Mouse (Mus musculus): ENCODE measurements at regions not wholly inside any gene's neighbourhood (a gene's known extent, or its start where the extent isn't known, plus 50 kb on each side); places are given as distances from the start of the nearest gene placed in this dataset.

DNA sequence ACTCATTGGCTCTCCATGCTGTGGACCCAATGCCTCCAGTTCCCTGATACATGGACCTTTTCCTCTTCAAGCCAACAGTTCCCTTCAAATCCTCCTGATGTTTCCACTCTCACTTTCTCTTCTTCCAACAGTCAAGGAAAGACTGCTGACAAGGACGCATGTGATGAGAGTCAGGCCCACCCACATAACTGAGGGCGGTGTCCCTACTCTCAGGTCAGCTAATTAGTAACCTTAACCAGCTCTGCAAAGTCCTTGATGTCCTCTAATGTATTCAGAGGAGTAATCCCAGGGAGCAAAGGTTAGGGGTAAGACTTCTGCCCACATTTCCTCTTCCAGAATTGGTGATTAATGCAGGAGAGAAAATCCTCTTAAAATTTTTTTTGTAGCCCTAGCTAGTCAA, 139.7 kb downstream of the Ackr3 start:
- no peak for DNase-seq (ENCODE audit: low spot score in 2 of 2)

DNA sequence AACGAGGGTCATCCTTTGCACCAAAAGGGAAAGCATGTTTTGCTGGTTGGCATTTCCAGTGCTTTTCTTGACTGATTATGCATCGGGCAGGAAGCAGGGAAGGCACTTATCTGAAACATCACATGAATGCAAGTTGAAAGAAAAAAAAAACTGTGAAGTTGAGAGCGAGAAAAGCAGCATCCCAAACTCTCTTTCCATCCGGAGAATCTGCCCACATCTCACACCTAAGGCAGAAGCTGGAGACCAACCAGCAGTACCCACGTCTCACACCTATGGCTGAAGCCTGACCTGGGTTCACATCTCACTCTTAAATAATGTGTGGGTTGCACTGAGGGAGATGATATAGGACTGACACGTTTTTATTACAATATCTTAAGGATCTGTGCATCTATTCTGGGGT, 143.3 kb downstream of the Ackr3 start:
- no peak for DNase-seq (ENCODE audit: low spot score in 2 of 2)

DNA sequence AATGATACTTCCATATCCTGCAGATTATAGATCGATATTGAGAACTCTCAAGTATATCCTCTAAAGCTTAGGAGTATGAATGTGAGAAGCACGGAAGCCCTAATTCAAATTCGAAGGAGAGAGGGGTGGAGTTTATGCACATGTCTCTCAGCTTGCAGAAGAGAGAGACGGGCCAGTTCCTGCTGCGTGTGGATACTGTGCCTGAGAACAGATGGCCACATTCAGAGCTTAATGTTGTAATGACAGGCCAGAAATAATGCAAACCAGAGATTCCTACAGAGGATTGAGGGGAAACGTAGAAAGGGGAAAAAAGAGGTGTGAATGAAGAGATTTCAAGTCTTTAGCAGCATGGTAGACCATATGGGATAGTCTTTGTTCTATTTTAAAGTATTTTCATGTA, 145.8 kb downstream of the Ackr3 start:
- DNase-seq (ENCODE audit: low spot score in 2 of 2), result no peak

- no peak for DNase-seq (ENCODE audit: low spot score in 2 of 2)
Observed at GRCm38 (mm10) chr1:90353325-90353724, 149.5 kb downstream of the Ackr3 start.

GRCm38 (mm10) chr1:90356567-90356966, 152.8 kb downstream of the Ackr3 start:
- DNase-seq (ENCODE audit: low spot score in 2 of 2), result no peak

GRCm38 (mm10) chr1:90357391-90357790, 153.6 kb downstream of the Ackr3 start:
- no peak for DNase-seq (ENCODE audit: low spot score in 2 of 2)

GRCm38 (mm10) chr1:90358971-90359370, 155.2 kb downstream of the Ackr3 start:
- no peak for DNase-seq (ENCODE audit: low spot score in 2 of 2)

DNA sequence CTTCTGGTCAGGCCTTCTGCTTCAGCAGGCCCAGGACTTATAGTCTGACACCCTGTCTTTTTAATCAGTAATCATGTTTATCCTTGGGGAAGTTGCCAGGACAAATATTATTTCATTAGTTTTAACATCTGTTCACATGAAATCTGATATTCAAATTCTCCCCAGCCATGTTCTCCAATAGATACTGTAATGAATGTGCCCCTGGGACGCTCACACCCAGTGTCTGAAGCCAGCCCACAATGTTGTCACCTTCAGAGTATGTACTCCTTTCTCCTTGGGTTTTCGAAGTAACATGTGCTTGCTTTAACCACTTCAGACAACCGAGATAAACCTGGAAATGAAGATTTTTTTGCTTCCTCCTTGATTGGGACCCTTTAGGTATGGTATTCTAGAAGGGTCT, 156.3 kb downstream of the Ackr3 start:
- DNase-seq (ENCODE audit: low spot score in 2 of 2), result no peak

DNA sequence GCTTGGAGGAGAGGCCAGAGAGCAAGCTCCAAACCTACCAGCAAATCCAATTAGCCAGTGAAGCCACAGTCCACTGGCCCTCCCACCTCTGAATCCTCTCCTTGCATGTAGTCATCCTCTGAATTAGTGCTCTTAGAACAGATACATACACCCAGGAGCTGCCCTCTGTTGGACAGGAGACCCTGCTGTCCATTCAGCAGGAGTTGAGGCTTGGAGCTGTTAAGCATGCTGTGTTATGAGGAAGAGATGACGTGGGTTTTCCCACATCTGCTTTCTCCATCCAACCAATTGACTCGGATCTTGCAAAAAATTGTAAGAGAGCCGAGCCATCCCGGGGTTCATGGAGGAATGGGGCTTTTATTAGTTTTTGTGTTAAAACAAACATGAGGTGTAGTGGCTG, 160.7 kb downstream of the Ackr3 start:
- no peak for DNase-seq (ENCODE audit: low spot score in 2 of 2)

- DNase-seq (ENCODE audit: low spot score in 2 of 2), result peak in 1 of 2 experiments; percentile 51
Observed at GRCm38 (mm10) chr1:90368581-90368980, 164.8 kb downstream of the Ackr3 start.

- peak in 1 of 2 experiments; percentile 60 for DNase-seq (ENCODE audit: low spot score in 2 of 2)
Observed at GRCm38 (mm10) chr1:90369287-90369686, 165.5 kb downstream of the Ackr3 start.

DNA sequence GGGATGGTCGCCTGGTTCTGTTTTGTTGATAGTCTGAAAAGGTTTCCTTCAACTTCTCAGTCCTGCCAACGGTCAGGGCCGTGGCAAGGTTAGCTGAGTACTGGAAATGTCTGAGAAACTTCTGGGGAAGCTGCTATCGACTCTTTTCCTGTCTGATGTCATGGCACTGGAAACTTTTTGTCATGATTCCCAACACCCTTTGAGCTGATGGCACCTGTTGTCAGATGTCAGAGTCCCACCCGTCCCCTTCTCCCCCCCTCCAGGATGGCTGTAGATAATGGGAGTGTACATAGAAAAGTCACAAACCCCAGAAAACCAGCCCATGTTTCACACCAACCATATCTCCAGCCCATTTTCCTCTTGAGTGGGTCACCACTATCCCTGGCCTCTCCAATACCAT, 167.0 kb downstream of the Ackr3 start:
- no peak for DNase-seq (ENCODE audit: low spot score in 2 of 2)

GRCm38 (mm10) chr1:90373001-90373400, 169.2 kb downstream of the Ackr3 start:
- no peak for DNase-seq (ENCODE audit: low spot score in 2 of 2)

GRCm38 (mm10) chr1:90374517-90374916, 170.7 kb downstream of the Ackr3 start:
- DNase-seq (ENCODE audit: low spot score in 2 of 2), result no peak

DNA sequence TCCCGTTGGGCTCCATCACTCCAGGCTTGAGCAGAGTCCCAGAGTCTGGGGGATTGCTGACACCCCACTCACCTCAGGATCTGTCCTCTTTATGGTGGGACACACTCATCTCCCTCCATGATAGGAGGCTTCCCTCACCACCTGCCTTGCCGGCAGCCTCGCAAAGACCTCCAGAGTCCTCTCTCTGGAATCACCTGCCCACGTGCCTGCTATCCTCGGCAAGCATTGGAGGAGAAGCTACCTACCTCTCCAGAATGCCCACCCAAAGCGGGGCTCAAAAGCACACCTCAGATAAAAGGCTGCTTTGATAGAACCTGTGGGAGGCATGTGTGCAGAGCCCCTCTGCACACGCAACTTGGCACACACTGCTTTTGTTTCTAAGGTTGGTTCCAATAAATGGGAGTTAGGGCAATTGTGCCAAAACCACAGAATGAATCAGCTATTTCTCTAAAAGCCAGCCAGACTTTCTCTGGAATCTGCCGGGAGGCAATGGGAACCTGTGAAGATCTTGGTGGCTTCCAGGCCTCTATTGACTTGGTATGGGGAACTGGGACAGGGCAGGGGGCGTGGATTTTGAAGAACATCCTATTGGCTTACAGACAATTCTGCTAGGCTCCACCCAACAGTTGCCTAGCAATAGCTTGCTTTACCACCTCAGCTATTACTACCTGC, 176.4 kb downstream of the Ackr3 start:
- DNase-seq (ENCODE audit: low spot score in 2 of 2), result no peak

GRCm38 (mm10) chr1:90382941-90383470, 179.2 kb downstream of the Ackr3 start:
- DNase-seq (ENCODE audit: low spot score in 2 of 2), result no peak

DNA sequence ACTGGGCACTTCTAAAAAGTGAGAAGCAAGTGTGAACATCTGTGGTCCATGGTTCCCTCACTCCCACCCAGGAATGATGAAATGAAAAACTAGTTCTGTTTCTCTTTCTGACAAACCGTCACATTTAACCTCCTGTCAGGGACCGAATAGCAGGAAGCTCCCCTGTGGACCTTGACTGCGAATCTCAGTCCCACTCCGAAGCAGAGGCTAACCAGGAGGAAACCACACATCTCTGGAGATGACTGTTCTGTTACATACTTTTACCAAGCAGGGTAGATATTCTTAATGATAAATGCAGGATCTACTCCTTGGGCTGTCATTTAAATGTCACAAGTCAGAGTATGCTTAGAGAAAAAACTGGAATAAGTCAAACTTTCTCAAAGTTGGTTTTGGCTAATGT, 181.2 kb downstream of the Ackr3 start:
- DNase-seq (ENCODE audit: low spot score in 2 of 2), result no peak

- DNase-seq (ENCODE audit: low spot score in 2 of 2), result no peak
Observed at GRCm38 (mm10) chr1:90386792-90387191, 183.0 kb downstream of the Ackr3 start.

- DNase-seq (ENCODE audit: low spot score in 2 of 2), result no peak
Observed at GRCm38 (mm10) chr1:90390422-90390821, 186.6 kb downstream of the Ackr3 start.

DNA sequence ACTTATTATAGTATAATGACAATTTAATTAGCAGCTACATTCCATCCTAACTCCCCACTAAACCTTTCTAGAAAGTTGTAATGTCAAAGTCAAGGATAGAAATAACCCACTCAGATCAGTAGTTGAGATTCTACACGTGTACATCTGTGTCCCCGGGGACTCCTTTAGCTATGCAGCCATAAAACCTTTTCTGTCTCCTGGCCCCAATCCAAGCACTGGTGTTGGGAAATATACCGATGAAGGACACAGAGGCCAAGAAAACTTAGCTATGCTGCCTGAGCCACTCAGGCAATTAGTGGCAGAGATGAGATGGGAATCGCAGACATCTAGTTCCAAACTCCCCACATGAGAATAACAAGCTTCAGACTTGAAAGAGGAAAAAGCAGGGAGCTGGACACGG, 190.1 kb downstream of the Ackr3 start:
- DNase-seq (ENCODE audit: low spot score in 2 of 2), result no peak

DNA sequence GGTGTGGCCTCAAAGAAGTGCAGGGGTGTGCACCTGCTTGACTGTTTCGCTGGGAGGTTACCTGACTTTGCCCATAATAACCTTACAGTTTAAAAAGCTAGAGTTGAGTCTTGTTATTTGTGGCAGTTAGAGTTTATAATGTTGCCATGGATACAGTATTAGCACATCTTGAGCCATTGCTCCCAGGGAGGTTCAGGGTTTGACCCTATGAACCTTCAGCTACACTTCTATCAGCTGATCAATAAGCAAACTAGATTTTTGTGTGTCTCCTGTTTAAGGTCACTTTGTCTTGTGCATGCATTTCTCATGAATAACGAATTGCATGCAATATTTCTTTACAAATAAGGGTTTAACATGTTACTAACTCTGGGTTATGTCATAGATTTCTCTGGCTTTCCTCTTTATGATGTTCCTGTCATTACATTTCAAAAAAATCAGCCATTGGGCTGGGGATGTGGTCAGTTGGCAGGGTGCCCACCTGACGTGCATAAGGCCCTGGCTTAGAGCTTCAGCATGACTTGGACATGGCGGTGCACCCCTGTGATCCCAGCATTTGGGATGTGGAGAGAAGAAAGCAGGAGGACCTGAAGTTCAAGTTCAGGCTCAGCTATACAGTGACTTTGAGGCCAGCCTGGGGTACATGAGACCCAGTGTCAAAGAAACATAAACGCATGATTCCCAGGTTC, 191.7 kb downstream of the Ackr3 start:
- DNase-seq (ENCODE audit: low spot score in 2 of 2), result no peak

- DNase-seq (ENCODE audit: low spot score in 2 of 2), result no peak
Observed at GRCm38 (mm10) chr1:90396660-90397059, 192.9 kb downstream of the Ackr3 start.

GRCm38 (mm10) chr1:90397355-90397754, 193.6 kb downstream of the Ackr3 start:
- DNase-seq (ENCODE audit: low spot score in 2 of 2), result no peak

All from natural killer cell, adult 2 months (primary cell).